Mouse (Mus musculus) kidney, postnatal 25 days (tissue): ENCODE results near the gene Olfr665.
"Not testable (repeated sequence)": the region's sequence is repeated elsewhere in the genome, so short reads cannot be mapped to it uniquely, and the experiment has no call there.

ENCODE experiments used
- DNase-seq, 2 experiments: peaks; one replicate each; pipeline ENCODE4 v3.0.0; 2021; ENCODE audit warnings: mixed read lengths in 2 of 2

The Olfr665 gene

DNA sequence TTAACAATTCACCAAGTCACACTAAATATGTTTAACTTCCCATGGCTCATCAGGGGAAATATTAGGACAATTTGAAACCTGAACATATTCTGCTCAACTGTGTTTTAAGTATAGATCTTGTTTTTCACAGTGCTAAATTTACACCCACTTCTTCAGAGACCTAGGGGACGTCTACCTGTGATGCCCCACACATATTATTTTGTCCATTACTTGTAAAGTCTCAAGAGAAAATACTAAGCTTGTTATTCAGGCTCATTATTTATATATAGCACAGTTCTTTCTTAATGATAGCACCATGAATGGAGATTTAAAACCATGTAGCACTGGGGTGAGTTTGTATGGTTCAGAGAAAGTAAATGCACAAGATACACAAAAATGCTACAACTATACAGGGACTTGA is at the start of gene Olfr665:
TSS of gene Olfr665 (plus strand) at position 301 of the 400 bp plus-strand sequence.
- no peak for DNase-seq

DNA sequence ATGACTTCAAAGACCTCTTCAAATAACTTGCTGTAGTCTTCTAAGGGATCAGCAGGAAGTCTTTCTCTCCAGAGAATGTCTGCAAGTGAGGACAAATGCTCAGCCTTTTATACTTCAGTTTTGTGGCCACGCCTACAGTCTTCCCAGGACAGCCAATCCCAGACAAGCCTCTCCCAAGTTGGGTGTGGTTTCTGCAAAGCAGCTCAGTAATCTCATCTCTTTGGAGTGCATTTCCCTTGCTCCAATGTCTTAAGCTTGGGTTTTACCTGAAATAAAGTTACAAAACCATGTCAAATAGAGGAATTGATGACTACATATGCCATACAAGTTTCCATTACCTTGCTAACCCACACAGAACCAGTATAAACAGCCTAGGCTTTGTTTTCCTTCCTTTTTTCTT is 35.3 kb upstream of the Olfr665 start, which contains the start of gene Usp17lb:
TSS of gene Usp17lb (minus strand) at position 101 of the 400 bp plus-strand sequence.
- DNase-seq: no peak

DNA sequence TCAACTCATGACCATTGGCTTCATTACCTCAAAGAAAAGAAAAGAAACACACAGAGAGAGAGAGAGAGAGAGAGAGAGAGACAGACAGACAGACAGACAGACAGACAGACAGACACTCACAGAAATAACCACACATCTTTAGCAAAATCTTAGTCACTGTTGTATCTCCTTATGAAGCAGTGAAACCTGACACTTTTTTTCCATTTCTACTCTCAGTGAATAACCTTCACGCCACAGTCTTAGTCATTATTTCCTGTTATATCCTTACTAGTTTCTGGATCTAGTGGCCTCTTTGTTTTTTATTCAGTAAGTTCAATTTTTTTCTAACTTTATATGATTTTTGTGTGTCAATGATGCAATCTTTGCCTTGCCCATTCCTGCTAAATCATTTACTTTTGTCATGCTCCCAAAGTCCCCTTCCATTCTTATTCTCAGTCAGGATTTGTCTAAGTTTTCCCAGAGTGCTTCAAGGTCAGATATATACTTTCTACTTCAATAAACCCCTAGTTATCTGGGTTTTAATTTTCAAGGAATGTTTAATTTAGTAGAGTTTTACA is 34.0 kb upstream of the Olfr665 start:
- no peak for DNase-seq

DNA sequence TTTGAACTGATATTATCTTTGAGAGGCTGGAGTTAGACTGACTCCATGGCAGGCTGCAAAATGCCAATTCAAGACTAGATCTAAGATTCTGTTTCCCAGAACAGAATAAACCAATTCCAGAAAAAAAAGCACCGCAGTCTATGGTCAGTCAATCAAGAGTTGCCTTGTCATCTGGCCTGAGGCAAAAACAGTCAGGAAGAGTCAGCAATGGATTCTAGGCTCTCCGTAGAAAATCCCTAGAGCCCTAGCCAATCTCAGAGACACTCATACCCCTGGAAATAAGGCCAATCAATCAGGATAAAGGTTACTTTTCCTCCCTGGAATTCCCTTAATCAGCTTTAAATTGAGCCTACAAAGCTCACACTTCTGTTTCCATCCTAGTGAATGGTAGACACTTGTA is 26.3 kb upstream of the Olfr665 start:
- not testable (repeated sequence) for DNase-seq

DNA sequence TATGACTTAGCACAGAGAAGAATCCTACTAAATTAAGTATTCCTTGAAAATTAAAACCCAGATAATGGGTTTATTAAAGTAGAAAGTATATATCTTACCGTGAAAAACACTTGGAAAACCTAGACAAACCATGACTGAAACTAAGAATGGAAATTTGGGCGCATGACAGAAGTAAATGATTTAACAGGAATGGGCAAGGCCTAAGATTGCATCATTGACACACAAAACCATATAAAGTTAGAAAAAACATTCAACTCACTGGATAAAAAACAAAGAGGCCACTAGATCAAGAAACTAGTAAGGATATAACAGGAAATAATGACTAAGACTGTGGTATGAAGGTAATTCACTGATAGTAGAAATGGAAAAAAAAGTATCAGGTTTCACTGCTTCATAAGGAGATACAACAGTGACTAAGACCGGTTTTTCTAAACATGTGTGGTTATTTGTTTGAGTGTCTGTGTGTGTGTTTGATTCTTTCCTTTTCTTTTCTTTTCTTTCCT is 22.5 kb upstream of the Olfr665 start:
- DNase-seq: no peak

DNA sequence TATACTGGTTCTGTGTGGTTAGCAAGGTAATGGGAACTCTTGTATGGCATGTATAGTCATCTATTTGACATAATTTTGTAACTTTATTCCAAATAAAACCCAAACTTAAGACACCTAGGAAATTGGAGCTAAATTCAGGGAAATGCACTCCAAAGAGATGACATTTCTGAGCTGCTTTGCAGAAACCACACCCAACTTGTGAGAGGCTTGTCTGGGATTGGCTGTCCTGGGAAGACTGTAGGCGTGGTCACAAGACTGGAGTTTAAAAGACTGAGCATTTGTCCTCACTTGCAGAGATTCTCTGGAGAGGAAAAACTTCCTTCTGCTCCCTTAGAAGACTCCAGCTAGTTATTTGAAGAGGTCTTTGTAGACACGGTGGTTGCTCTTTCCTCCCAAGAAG is 21.1 kb upstream of the Olfr665 start, which contains the start of gene Usp17la:
TSS of gene Usp17la (plus strand) at position 301 of the 400 bp plus-strand sequence.
- DNase-seq: not testable (repeated sequence)

DNA sequence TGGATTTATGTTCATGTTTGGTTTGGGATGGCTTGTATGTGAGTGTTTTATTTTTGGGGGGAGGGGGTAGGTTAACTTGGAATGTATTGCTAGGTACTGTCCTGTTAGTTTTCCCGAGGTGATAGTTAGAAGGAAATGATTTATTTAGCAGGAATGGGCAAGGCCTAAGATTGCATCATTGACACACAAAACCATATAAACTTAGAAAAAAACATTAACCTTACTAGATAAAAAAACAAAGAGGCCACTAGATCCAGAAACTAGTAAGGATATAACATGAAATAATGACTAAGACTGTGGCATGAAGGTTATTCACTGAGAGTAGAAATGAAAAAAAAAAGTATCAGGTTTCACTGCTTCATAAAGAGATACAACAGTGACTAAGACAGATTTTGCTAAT is 20.1 kb upstream of the Olfr665 start:
- DNase-seq: no peak

DNA sequence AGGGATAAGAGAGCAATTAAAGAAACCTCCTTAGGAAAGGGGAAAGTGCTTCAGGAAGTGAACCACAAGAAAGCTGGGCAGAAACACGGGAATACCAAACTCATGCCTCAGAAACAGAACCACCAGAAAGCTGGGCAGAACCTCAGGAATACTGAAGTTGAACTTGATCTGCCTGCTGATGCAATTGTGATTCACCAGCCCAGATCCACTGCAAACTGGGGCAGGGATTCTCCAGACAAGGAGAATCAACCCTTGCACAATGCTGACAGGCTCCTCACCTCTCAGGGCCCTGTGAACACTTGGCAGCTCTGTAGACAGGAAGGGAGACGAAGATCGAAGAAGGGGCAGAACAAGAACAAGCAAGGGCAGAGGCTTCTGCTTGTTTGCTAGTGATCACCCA is 16.4 kb upstream of the Olfr665 start:
- DNase-seq: no peak

DNA sequence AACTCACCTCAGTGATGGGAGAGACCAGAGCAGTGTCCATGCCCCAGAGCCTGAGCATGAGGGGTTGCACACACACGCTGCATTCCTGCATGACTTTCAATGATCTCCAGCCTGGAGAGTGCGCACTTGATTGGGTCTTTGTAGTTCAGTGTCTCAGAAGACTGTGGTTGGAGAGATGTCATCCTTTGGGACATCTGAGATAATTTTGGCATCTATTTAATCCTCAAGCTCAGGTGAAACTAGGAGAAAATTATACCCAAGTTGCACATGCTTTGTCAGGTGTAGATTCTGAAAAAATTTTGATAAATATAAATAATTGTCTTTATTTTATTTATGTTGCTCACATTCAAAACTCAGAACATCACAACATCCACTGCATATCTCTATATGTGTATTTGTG is 18.0 kb downstream of the Olfr665 start, which contains the start of gene Olfr666:
TSS of gene Olfr666 (minus strand) at position 101 of the 400 bp plus-strand sequence.
- no peak for DNase-seq

DNA sequence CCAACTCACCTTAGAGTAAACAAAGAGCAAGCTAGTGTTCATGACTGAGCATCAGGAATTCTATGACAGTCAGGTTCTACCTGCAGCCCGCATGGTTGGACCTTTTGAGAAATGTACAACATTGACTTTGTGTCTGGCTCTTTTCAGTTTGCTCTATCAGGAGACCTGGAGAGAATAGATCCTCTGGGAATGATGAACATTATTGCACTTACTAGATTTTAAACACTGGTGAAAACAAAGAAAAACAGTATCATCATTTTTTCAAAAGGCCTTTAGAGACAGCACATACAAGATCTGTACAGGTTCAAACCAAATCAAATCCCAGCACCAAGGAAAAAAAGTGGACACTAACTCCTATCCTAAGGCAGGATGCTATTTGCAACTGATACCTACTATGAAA is 43.6 kb downstream of the Olfr665 start, which contains the start of gene Olfr667:
TSS of gene Olfr667 (minus strand) at position 101 of the 400 bp plus-strand sequence.
- DNase-seq: no peak

DNA sequence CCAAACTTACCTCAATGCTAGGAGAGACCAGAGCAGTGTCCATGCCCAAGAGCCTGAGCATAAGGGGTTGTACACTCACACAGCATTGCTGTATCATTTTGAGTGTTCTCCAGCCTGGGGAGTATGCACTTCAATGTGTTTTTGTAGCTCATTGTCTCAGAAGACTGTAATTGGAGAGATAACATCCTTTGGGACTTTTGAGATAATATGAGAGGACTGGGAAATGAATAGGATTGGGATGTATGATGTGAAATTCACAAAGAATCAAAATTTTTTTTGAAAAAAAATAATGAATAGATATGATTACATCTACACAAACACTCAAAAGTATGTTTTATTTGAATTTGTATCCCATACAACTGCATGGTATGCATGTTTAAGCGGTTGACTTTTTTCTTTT is 50.1 kb downstream of the Olfr665 start, which contains the start of gene Olfr668:
TSS of gene Olfr668 (minus strand) at position 101 of the 400 bp plus-strand sequence.
- no peak for DNase-seq
